Mouse (Mus musculus): ENCODE data around the gene Ndufa13. TPM values are rescaled to one million over a fixed set of nuclear protein-coding genes. Genes with fewer than 3 reads are reported as not detected.
"Not testable (repeated sequence)": the region's sequence is repeated elsewhere in the genome, so short reads cannot be mapped to it uniquely, and the experiment has no call there.

Gene Ndufa13
- 146 and 243 TPM in 2 replicates for total RNA-seq (2012; rRNA removed)

- no peak for DNase-seq (ENCODE audit: low read depth, low spot score)
- H3K27ac ChIP-seq (ENCODE audit: insufficient read depth, low read depth, low read length, poor library complexity, severe bottlenecking): peak within 1 kb of the TSS; percentile 64
- H3K4me1 ChIP-seq (ENCODE audit: control insufficient read depth in 2 of 2, insufficient read depth in 2 of 2, low read length in 2 of 2, poor library complexity in 1 of 2): peaks cover 0 to 16% of the 10 kb centered on the region in 2 experiments; a peak in 2 of 4 replicates
- peaks cover 5% of the 10 kb centered on the region for H3K36me3 ChIP-seq (ENCODE audit: control insufficient read depth, insufficient read depth, low read length, poor library complexity, severe bottlenecking)
- peak within 1 kb of the TSS; percentile 72 to 87 for H3K4me3 ChIP-seq (ENCODE audit: insufficient read depth in 1 of 2, low read depth in 1 of 2, low read length in 2 of 2, poor library complexity in 1 of 2, severe bottlenecking in 1 of 2)
- in situ Hi-C loops (cut with MboI; ENCODE audit: low sequenced_read_pairs in 2 of 2, unreplicated experiment in 2 of 2): no loop called here
- peak within 1 kb of the TSS; percentile 92 for H3K9ac ChIP-seq (ENCODE audit: insufficient read depth, low read depth, low read length, poor library complexity, severe bottlenecking)
- TF ChIP-seq CHD2 (IDR thresholded peaks at IDR 0.05; ENCODE audit: low read depth, low read length) (no peak), MAFK (IDR thresholded peaks at IDR 0.05; ENCODE audit: insufficient read depth, low read depth, low read length) (no peak), HCFC1 (IDR thresholded peaks at IDR 0.05; ENCODE audit: borderline replicate concordance, insufficient read depth, low read length) (no peak), ZNF384 (IDR thresholded peaks at IDR 0.05; ENCODE audit: low read depth, low read length) (no peak), ZC3H11A (IDR thresholded peaks at IDR 0.05; ENCODE audit: borderline replicate concordance, low read depth, low read length) (no peak)
- H3K9me3 ChIP-seq (ENCODE audit: control insufficient read depth, insufficient read depth, low read depth, low read length): no peaks in the 10 kb centered on the region
These were observed at the start of gene Ndufa13, which contains the start of the genes Tssk6 and Yjefn3 for GRCm38 (mm10) chr8:69902163-69903062. Gene Ndufa13, minus strand, starts transcription at chr8:69902558. Gene Tssk6, plus strand, starts transcription at chr8:69902184. Gene Yjefn3, minus strand, starts transcription at chr8:69902712.

- DNase-seq (ENCODE audit: low read depth, low spot score): no peak
- Histone ChIP-seq H3K27ac (ENCODE audit: insufficient read depth, low read depth, low read length, poor library complexity, severe bottlenecking) (no peak overlapping the region), H3K4me1 (ENCODE audit: control insufficient read depth in 2 of 2, insufficient read depth in 2 of 2, low read length in 2 of 2, poor library complexity in 1 of 2) (peaks cover 0 to 4% of the 10 kb centered on the region in 2 experiments; a peak in 2 of 4 replicates), H3K9me3 (ENCODE audit: control insufficient read depth, insufficient read depth, low read depth, low read length) (no peaks in the 10 kb centered on the region), H3K4me3 (ENCODE audit: insufficient read depth in 1 of 2, low read depth in 1 of 2, low read length in 2 of 2, poor library complexity in 1 of 2, severe bottlenecking in 1 of 2) (no peak overlapping the region), H3K36me3 (ENCODE audit: control insufficient read depth, insufficient read depth, low read length, poor library complexity, severe bottlenecking) (peaks cover 2% of the 10 kb centered on the region; the same call in 1 of the 2 replicates), H3K9ac (ENCODE audit: insufficient read depth, low read depth, low read length, poor library complexity, severe bottlenecking) (no peak overlapping the region)
- in situ Hi-C loops (cut with MboI; ENCODE audit: low sequenced_read_pairs in 2 of 2, unreplicated experiment in 2 of 2): no loop called here
- no peak for TF ChIP-seq ZNF384 (IDR thresholded peaks at IDR 0.05; ENCODE audit: low read depth, low read length)
- no peak for TF ChIP-seq MAFK (IDR thresholded peaks at IDR 0.05; ENCODE audit: insufficient read depth, low read depth, low read length)
- no peak for TF ChIP-seq ZC3H11A (IDR thresholded peaks at IDR 0.05; ENCODE audit: borderline replicate concordance, low read depth, low read length)
- no peak for TF ChIP-seq CHD2 (IDR thresholded peaks at IDR 0.05; ENCODE audit: low read depth, low read length)
These were observed 47.9 kb upstream of the Ndufa13 start for GRCm38 (mm10) chr8:69950300-69950699.

- peaks cover 17 to 30% of the 10 kb centered on the region in 2 experiments for H3K4me1 ChIP-seq (ENCODE audit: control insufficient read depth in 2 of 2, insufficient read depth in 2 of 2, low read length in 2 of 2, poor library complexity in 1 of 2)
- not testable (repeated sequence) for H3K36me3 ChIP-seq (ENCODE audit: control insufficient read depth, insufficient read depth, low read length, poor library complexity, severe bottlenecking)
These were observed 40.1 kb upstream of the Ndufa13 start for GRCm38 (mm10) chr8:69942495-69942894.

GRCm38 (mm10) chr8:69940386-69940785 is 38.0 kb upstream of the Ndufa13 start:
- H3K4me1 ChIP-seq (ENCODE audit: control insufficient read depth in 2 of 2, insufficient read depth in 2 of 2, low read length in 2 of 2, poor library complexity in 1 of 2): peaks cover 24 to 37% of the 10 kb centered on the region in 2 experiments
- no peak for TF ChIP-seq ZC3H11A (IDR thresholded peaks at IDR 0.05; ENCODE audit: borderline replicate concordance, low read depth, low read length)
- no peak for TF ChIP-seq ZNF384 (IDR thresholded peaks at IDR 0.05; ENCODE audit: low read depth, low read length)
- no peak for TF ChIP-seq MAFK (IDR thresholded peaks at IDR 0.05; ENCODE audit: insufficient read depth, low read depth, low read length)
- no peak for TF ChIP-seq CHD2 (IDR thresholded peaks at IDR 0.05; ENCODE audit: low read depth, low read length)
- no peak for TF ChIP-seq HCFC1 (IDR thresholded peaks at IDR 0.05; ENCODE audit: borderline replicate concordance, insufficient read depth, low read length)
- H3K36me3 ChIP-seq (ENCODE audit: control insufficient read depth, insufficient read depth, low read length, poor library complexity, severe bottlenecking): peaks cover 10% of the 10 kb centered on the region
- H3K27ac ChIP-seq (ENCODE audit: insufficient read depth, low read depth, low read length, poor library complexity, severe bottlenecking): peak overlapping the region; percentile 65
- no peak for DNase-seq (ENCODE audit: low read depth, low spot score)
- in situ Hi-C loops (cut with MboI; ENCODE audit: low sequenced_read_pairs in 2 of 2, unreplicated experiment in 2 of 2): no loop called here
- no peaks in the 10 kb centered on the region for H3K9me3 ChIP-seq (ENCODE audit: control insufficient read depth, insufficient read depth, low read depth, low read length)
- H3K4me3 ChIP-seq (ENCODE audit: insufficient read depth in 1 of 2, low read depth in 1 of 2, low read length in 2 of 2, poor library complexity in 1 of 2, severe bottlenecking in 1 of 2): no peak overlapping the region
- H3K9ac ChIP-seq (ENCODE audit: insufficient read depth, low read depth, low read length, poor library complexity, severe bottlenecking): no peak overlapping the region; the same call in 1 of the 2 replicates

More at GRCm38 (mm10) chr8:69942495-69942894, 40.1 kb upstream of the Ndufa13 start:
- H3K9me3 ChIP-seq (ENCODE audit: control insufficient read depth, insufficient read depth, low read depth, low read length); H3K4me3 ChIP-seq (ENCODE audit: insufficient read depth in 1 of 2, low read depth in 1 of 2, low read length in 2 of 2, poor library complexity in 1 of 2, severe bottlenecking in 1 of 2); H3K27ac ChIP-seq (ENCODE audit: insufficient read depth, low read depth, low read length, poor library complexity, severe bottlenecking); DNase-seq (ENCODE audit: low read depth, low spot score); H3K9ac ChIP-seq (ENCODE audit: insufficient read depth, low read depth, low read length, poor library complexity, severe bottlenecking); in situ Hi-C loops (cut with MboI; ENCODE audit: low sequenced_read_pairs in 2 of 2, unreplicated experiment in 2 of 2): not testable (repeated sequence)
- peak; percentile 81 for TF ChIP-seq ZNF384 (IDR thresholded peaks at IDR 0.05; ENCODE audit: low read depth, low read length)
